Mouse (Mus musculus): ENCODE measurements around the gene Nod1. TPM values are rescaled to one million over a fixed set of nuclear protein-coding genes. Genes with fewer than 3 reads are reported as not detected.

The Nod1 gene
- polyA plus RNA-seq, 2 experiments: 1.5 to 1.9 TPM

DNA sequence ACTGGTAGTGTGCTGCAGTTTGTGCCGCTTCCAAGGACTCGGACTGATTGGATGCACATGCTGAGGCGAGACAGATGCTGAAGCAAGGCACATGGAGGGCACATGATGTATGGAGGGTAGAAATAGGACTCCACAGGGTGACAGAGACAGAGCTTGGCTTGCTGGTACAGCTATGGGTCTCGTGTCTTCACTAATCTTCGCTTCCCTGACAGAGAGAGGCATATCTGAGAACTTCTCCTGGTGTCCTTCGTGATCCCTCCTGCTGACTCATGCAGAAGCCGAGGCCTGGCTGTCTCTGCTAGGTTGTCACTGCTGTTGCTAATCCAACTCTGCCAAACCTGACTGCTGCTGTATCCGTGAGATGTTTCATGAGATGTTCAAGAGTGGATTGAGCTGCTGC lies 36.0 kb upstream of the Nod1 start:
- H3K27me3 ChIP-seq (ENCODE audit: control insufficient read depth, insufficient read depth, low read length): peaks cover 2% of the 10 kb centered on the region; the same call in 1 of the 2 replicates
- ATAC-seq (ENCODE audit: insufficient read depth) (no peak), DNase-seq (ENCODE audit: low read depth in 3 of 3, low spot score in 3 of 3) (no peak)
- TF ChIP-seq EP300 (IDR thresholded peaks at IDR 0.05; ENCODE audit: low read depth) (no peak), CTCF (IDR thresholded peaks at IDR 0.05; ENCODE audit: low read depth) (no peak)
- no peak overlapping the region for H3K9ac ChIP-seq (replicated peaks)
- H3K4me1 ChIP-seq (replicated peaks; ENCODE audit: control insufficient read depth in 2 of 2, insufficient read depth in 2 of 2, low read length in 1 of 2): no peaks in the 10 kb centered on the region
- WGBS (ENCODE audit: insufficient replicate concordance): 57% methylated on average over 8 of the region's 8 CpGs
- no peak overlapping the region for H3K4me2 ChIP-seq (ENCODE audit: low read depth)
- H3K9me3 ChIP-seq (ENCODE audit: control insufficient read depth, low read length): no peaks in the 10 kb centered on the region
- H3K36me3 ChIP-seq (replicated peaks; ENCODE audit: control insufficient read depth, insufficient read depth, low read depth): no peaks in the 10 kb centered on the region
- no peak overlapping the region for H3K27ac ChIP-seq
- no peak overlapping the region for H3K4me3 ChIP-seq (ENCODE audit: insufficient read depth in 1 of 2, low read depth in 2 of 2, low read length in 2 of 2)

DNA sequence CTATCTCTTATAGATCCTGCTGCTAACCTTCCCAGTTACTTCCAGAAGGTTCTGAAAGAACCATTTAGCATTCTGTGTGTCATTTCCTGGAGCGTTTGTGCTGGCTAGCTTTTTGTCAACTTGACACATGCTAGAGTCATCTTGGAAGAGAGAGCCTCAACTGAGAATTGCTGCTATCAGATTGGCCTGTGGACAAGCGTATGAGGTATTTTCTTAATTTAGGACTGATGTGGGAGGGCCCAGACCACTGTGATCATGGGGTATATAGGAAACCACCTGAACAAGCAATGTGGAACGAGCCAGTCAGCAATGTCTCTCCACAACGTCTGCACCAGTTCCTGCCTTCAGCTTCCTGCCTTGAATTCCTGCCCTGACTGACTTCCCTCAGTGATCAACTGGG lies 31.1 kb upstream of the Nod1 start:
- TF ChIP-seq EP300 (IDR thresholded peaks at IDR 0.05; ENCODE audit: low read depth) (no peak), CTCF (IDR thresholded peaks at IDR 0.05; ENCODE audit: low read depth) (no peak)
- Histone ChIP-seq H3K9ac (replicated peaks) (no peak overlapping the region), H3K4me2 (ENCODE audit: low read depth) (no peak overlapping the region), H3K27me3 (ENCODE audit: control insufficient read depth, insufficient read depth, low read length) (no peaks in the 10 kb centered on the region), H3K27ac (no peak overlapping the region), H3K4me3 (ENCODE audit: insufficient read depth in 1 of 2, low read depth in 2 of 2, low read length in 2 of 2) (no peak overlapping the region), H3K9me3 (ENCODE audit: control insufficient read depth, low read length) (no peaks in the 10 kb centered on the region), H3K36me3 (replicated peaks; ENCODE audit: control insufficient read depth, insufficient read depth, low read depth) (no peaks in the 10 kb centered on the region), H3K4me1 (replicated peaks; ENCODE audit: control insufficient read depth in 2 of 2, insufficient read depth in 2 of 2, low read length in 1 of 2) (no peaks in the 10 kb centered on the region)
- 35% methylated on average over 4 of the region's 4 CpGs for WGBS (ENCODE audit: insufficient replicate concordance)
- ATAC-seq (ENCODE audit: insufficient read depth): no peak
- no peak for DNase-seq (ENCODE audit: low read depth in 3 of 3, low spot score in 3 of 3)

DNA sequence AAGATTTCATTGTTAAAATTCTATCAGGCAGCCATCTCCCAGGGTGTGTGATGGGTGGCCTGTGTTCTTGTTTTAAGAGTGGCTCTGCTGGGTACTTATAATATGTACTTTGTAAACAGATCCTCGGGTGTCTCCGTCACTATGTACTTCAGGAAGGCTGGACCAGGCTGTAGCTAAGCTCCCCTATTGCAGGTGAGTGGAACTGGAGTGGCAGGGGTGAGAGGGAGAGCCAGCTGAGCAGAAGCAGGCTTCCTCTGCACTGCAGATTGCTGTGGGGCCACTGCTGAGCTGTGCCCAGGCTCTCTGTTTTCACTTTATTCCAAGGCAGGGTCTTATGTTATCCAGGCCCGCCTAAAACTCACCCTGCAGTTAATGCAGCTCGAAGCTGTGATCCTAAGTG lies 30.0 kb upstream of the Nod1 start:
- Histone ChIP-seq H3K27ac (no peak overlapping the region), H3K9me3 (ENCODE audit: control insufficient read depth, low read length) (no peaks in the 10 kb centered on the region), H3K4me2 (ENCODE audit: low read depth) (no peak overlapping the region), H3K27me3 (ENCODE audit: control insufficient read depth, insufficient read depth, low read length) (no peaks in the 10 kb centered on the region), H3K9ac (replicated peaks) (no peak overlapping the region), H3K4me1 (replicated peaks; ENCODE audit: control insufficient read depth in 2 of 2, insufficient read depth in 2 of 2, low read length in 1 of 2) (no peaks in the 10 kb centered on the region), H3K36me3 (replicated peaks; ENCODE audit: control insufficient read depth, insufficient read depth, low read depth) (no peaks in the 10 kb centered on the region), H3K4me3 (ENCODE audit: insufficient read depth in 1 of 2, low read depth in 2 of 2, low read length in 2 of 2) (no peak overlapping the region)
- no peak for TF ChIP-seq CTCF (IDR thresholded peaks at IDR 0.05; ENCODE audit: low read depth)
- no peak for TF ChIP-seq EP300 (IDR thresholded peaks at IDR 0.05; ENCODE audit: low read depth)
- 59% methylated on average over 4 of the region's 4 CpGs for WGBS (ENCODE audit: insufficient replicate concordance)
- DNase-seq (ENCODE audit: low read depth in 3 of 3, low spot score in 3 of 3) (no peak), ATAC-seq (ENCODE audit: insufficient read depth) (no peak)

DNA sequence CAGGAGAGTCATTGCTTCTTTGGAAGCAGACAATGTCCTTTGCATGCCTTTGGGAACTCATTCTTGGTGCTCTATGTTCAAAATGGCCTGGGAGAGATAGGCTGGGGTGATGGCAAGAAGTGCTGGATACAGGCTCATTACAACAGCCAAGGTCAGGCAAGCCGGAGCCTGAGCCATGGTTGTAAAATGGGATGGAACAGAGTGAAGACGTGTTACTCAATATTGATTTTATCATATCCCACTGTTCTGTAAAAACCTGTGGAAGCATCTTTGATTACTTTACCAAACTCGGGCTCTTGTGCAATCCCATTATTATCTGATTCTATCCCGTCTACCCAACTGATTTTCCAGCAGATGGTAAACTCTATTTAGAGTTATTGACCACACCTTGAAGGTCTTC lies 28.9 kb upstream of the Nod1 start:
- H3K36me3 ChIP-seq (replicated peaks; ENCODE audit: control insufficient read depth, insufficient read depth, low read depth): no peaks in the 10 kb centered on the region
- H3K27me3 ChIP-seq (ENCODE audit: control insufficient read depth, insufficient read depth, low read length): no peaks in the 10 kb centered on the region
- no peak for DNase-seq (ENCODE audit: low read depth in 3 of 3, low spot score in 3 of 3)
- ATAC-seq (ENCODE audit: insufficient read depth): no peak
- H3K9me3 ChIP-seq (ENCODE audit: control insufficient read depth, low read length): no peaks in the 10 kb centered on the region
- 53% methylated on average over 4 of the region's 4 CpGs for WGBS (ENCODE audit: insufficient replicate concordance)
- no peak overlapping the region for H3K4me2 ChIP-seq (ENCODE audit: low read depth)
- H3K4me1 ChIP-seq (replicated peaks; ENCODE audit: control insufficient read depth in 2 of 2, insufficient read depth in 2 of 2, low read length in 1 of 2): no peaks in the 10 kb centered on the region
- TF ChIP-seq CTCF (IDR thresholded peaks at IDR 0.05; ENCODE audit: low read depth) (no peak), EP300 (IDR thresholded peaks at IDR 0.05; ENCODE audit: low read depth) (no peak)
- H3K4me3 ChIP-seq (ENCODE audit: insufficient read depth in 1 of 2, low read depth in 2 of 2, low read length in 2 of 2): no peak overlapping the region
- no peak overlapping the region for H3K27ac ChIP-seq
- no peak overlapping the region for H3K9ac ChIP-seq (replicated peaks)

DNA sequence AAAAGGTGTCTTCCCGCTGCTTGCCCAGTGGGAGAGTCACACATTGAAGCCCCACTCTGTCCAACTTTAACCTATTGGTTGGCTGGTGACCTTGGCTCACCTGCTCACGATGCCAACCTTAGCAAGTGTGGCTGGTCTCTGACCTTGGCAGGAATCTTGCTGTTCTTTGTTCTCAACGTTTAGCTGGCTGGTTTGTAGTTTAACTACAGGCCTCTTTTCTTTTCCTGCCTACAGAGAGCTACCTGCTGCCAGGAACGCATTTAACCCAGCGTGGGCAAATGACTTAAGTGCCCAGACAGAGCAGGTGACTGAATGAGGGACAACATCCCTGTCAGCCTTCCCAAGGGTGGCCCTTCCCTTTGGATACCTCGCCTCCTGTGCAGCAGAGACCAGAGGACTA lies 25.3 kb upstream of the Nod1 start:
- ATAC-seq (ENCODE audit: insufficient read depth) (no peak), DNase-seq (ENCODE audit: low read depth in 3 of 3, low spot score in 3 of 3) (no peak)
- Histone ChIP-seq H3K27ac (no peak overlapping the region), H3K9me3 (ENCODE audit: control insufficient read depth, low read length) (no peaks in the 10 kb centered on the region), H3K27me3 (ENCODE audit: control insufficient read depth, insufficient read depth, low read length) (no peaks in the 10 kb centered on the region), H3K4me3 (ENCODE audit: insufficient read depth in 1 of 2, low read depth in 2 of 2, low read length in 2 of 2) (no peak overlapping the region), H3K36me3 (replicated peaks; ENCODE audit: control insufficient read depth, insufficient read depth, low read depth) (no peaks in the 10 kb centered on the region), H3K4me2 (ENCODE audit: low read depth) (no peak overlapping the region), H3K4me1 (replicated peaks; ENCODE audit: control insufficient read depth in 2 of 2, insufficient read depth in 2 of 2, low read length in 1 of 2) (peaks cover 0 to 4% of the 10 kb centered on the region in 2 experiments; a peak in 2 of 4 replicates), H3K9ac (replicated peaks) (no peak overlapping the region)
- TF ChIP-seq EP300 (IDR thresholded peaks at IDR 0.05; ENCODE audit: low read depth) (no peak), CTCF (IDR thresholded peaks at IDR 0.05; ENCODE audit: low read depth) (no peak)
- WGBS (ENCODE audit: insufficient replicate concordance): 62% methylated on average over 6 of the region's 6 CpGs

Data from liver, embryonic 14.5 days (tissue).